Mouse (Mus musculus): ENCODE measurements at regions not wholly inside any gene's neighbourhood (a gene's known extent, or its start where the extent isn't known, plus 50 kb on each side); places are given as distances from the start of the nearest gene placed in this dataset.

GRCm38 (mm10) chr2:117668137-117668536, 325.3 kb upstream of the Rasgrp1 start:
- peaks cover 3% of the 10 kb centered on the region; the same call in 1 of the 2 replicates for H3K4me1 ChIP-seq
- H3K27me3 ChIP-seq: no peaks in the 10 kb centered on the region
- no peak for ATAC-seq (ENCODE audit: insufficient number of reproducible peaks, insufficient read depth, low FRiP score, low TSS enrichment)
- H3K36me3 ChIP-seq: no peaks in the 10 kb centered on the region
- no peak overlapping the region for H3K27ac ChIP-seq
- H3K4me2 ChIP-seq (replicated peaks): no peak overlapping the region
- H3K9me3 ChIP-seq: no peaks in the 10 kb centered on the region
- no peak overlapping the region for H3K9ac ChIP-seq
- no peak overlapping the region for H3K4me3 ChIP-seq

- Histone ChIP-seq H3K4me3 (no peak overlapping the region), H3K9me3 (no peaks in the 10 kb centered on the region), H3K4me2 (replicated peaks) (no peak overlapping the region), H3K4me1 (no peaks in the 10 kb centered on the region), H3K9ac (no peak overlapping the region), H3K27ac (no peak overlapping the region), H3K36me3 (no peaks in the 10 kb centered on the region), H3K27me3 (no peaks in the 10 kb centered on the region)
- ATAC-seq (ENCODE audit: insufficient number of reproducible peaks, insufficient read depth, low FRiP score, low TSS enrichment): no peak
- 76% methylated on average over 1 of the region's 1 CpGs for WGBS
Measured at GRCm38 (mm10) chr2:117674877-117675276, 332.1 kb upstream of the Rasgrp1 start.

GRCm38 (mm10) chr2:117678650-117679049, 335.8 kb upstream of the Rasgrp1 start:
- no peak for ATAC-seq (ENCODE audit: insufficient number of reproducible peaks, insufficient read depth, low FRiP score, low TSS enrichment)
- Histone ChIP-seq H3K9me3 (no peaks in the 10 kb centered on the region), H3K27me3 (no peaks in the 10 kb centered on the region), H3K4me3 (no peak overlapping the region), H3K27ac (no peak overlapping the region), H3K36me3 (no peaks in the 10 kb centered on the region), H3K4me2 (replicated peaks) (no peak overlapping the region), H3K9ac (no peak overlapping the region), H3K4me1 (no peaks in the 10 kb centered on the region)
- 64% methylated on average over 4 of the region's 4 CpGs for WGBS

- Histone ChIP-seq H3K9me3 (no peaks in the 10 kb centered on the region), H3K4me3 (no peak overlapping the region), H3K4me2 (replicated peaks) (no peak overlapping the region), H3K9ac (no peak overlapping the region), H3K27ac (no peak overlapping the region), H3K36me3 (no peaks in the 10 kb centered on the region), H3K4me1 (no peaks in the 10 kb centered on the region), H3K27me3 (no peaks in the 10 kb centered on the region)
- WGBS: 79% methylated on average over 4 of the region's 4 CpGs
- no peak for ATAC-seq (ENCODE audit: insufficient number of reproducible peaks, insufficient read depth, low FRiP score, low TSS enrichment)
Measured at GRCm38 (mm10) chr2:117685836-117686453, 343.1 kb upstream of the Rasgrp1 start.

- 72% methylated on average over 4 of the region's 4 CpGs for WGBS
- no peaks in the 10 kb centered on the region for H3K9me3 ChIP-seq
- no peaks in the 10 kb centered on the region for H3K4me1 ChIP-seq
- no peak for ATAC-seq (ENCODE audit: insufficient number of reproducible peaks, insufficient read depth, low FRiP score, low TSS enrichment)
- no peaks in the 10 kb centered on the region for H3K27me3 ChIP-seq
- H3K36me3 ChIP-seq: no peaks in the 10 kb centered on the region
- H3K4me3 ChIP-seq: no peak overlapping the region
- H3K4me2 ChIP-seq (replicated peaks): no peak overlapping the region
- H3K9ac ChIP-seq: no peak overlapping the region
- H3K27ac ChIP-seq: no peak overlapping the region
Measured at GRCm38 (mm10) chr2:117693537-117693936, 350.7 kb upstream of the Rasgrp1 start.

- no peak overlapping the region for H3K27ac ChIP-seq
Measured at GRCm38 (mm10) chr2:117710173-117710813, 367.5 kb upstream of the Rasgrp1 start.

GRCm38 (mm10) chr2:117724066-117724465, 381.3 kb upstream of the Rasgrp1 start:
- H3K4me3 ChIP-seq: no peak overlapping the region
- no peak overlapping the region for H3K27ac ChIP-seq
- 35% methylated on average over 4 of the region's 4 CpGs for WGBS
- no peaks in the 10 kb centered on the region for H3K36me3 ChIP-seq
- ATAC-seq (ENCODE audit: insufficient number of reproducible peaks, insufficient read depth, low FRiP score, low TSS enrichment): no peak
- H3K9ac ChIP-seq: no peak overlapping the region
- no peaks in the 10 kb centered on the region for H3K9me3 ChIP-seq
- no peaks in the 10 kb centered on the region for H3K27me3 ChIP-seq
- no peak overlapping the region for H3K4me2 ChIP-seq (replicated peaks)
- H3K4me1 ChIP-seq: peaks cover 9% of the 10 kb centered on the region; the same call in 1 of the 2 replicates

More at GRCm38 (mm10) chr2:117710173-117710813, 367.5 kb upstream of the Rasgrp1 start:
- no peak overlapping the region for H3K4me3 ChIP-seq
- H3K4me1 ChIP-seq: no peaks in the 10 kb centered on the region
- ATAC-seq (ENCODE audit: insufficient number of reproducible peaks, insufficient read depth, low FRiP score, low TSS enrichment): no peak
- no peak overlapping the region for H3K9ac ChIP-seq
- H3K4me2 ChIP-seq (replicated peaks): no peak overlapping the region
- no peaks in the 10 kb centered on the region for H3K36me3 ChIP-seq
- WGBS: 86% methylated on average over 7 of the region's 7 CpGs
- H3K27me3 ChIP-seq: no peaks in the 10 kb centered on the region
- no peaks in the 10 kb centered on the region for H3K9me3 ChIP-seq

GRCm38 (mm10) chr2:117731253-117731652, 380.4 kb upstream of the Thbs1 start:
- Histone ChIP-seq H3K4me1 (no peaks in the 10 kb centered on the region), H3K9ac (no peak overlapping the region), H3K27me3 (0 out of 2 replicates have a peak, but pooled peaks cover 5% of the 10 kb centered on the region), H3K4me2 (replicated peaks) (no peak overlapping the region), H3K4me3 (no peak overlapping the region), H3K27ac (no peak overlapping the region), H3K36me3 (no peaks in the 10 kb centered on the region), H3K9me3 (no peaks in the 10 kb centered on the region)
- 71% methylated on average over 2 of the region's 2 CpGs for WGBS
- ATAC-seq (ENCODE audit: insufficient number of reproducible peaks, insufficient read depth, low FRiP score, low TSS enrichment): no peak

- Histone ChIP-seq H3K4me1 (no peaks in the 10 kb centered on the region), H3K9ac (no peak overlapping the region), H3K36me3 (no peaks in the 10 kb centered on the region), H3K4me3 (no peak overlapping the region), H3K9me3 (no peaks in the 10 kb centered on the region), H3K4me2 (replicated peaks) (no peak overlapping the region), H3K27ac (no peak overlapping the region), H3K27me3 (no peaks in the 10 kb centered on the region)
- ATAC-seq (ENCODE audit: insufficient number of reproducible peaks, insufficient read depth, low FRiP score, low TSS enrichment): no peak
Measured at GRCm38 (mm10) chr2:117742413-117742812, 369.3 kb upstream of the Thbs1 start.

- H3K4me1 ChIP-seq: no peaks in the 10 kb centered on the region
- H3K36me3 ChIP-seq: no peaks in the 10 kb centered on the region
Measured at GRCm38 (mm10) chr2:117743901-117744300, 367.8 kb upstream of the Thbs1 start.

GRCm38 (mm10) chr2:117745767-117746166, 365.9 kb upstream of the Thbs1 start:
- H3K4me2 ChIP-seq (replicated peaks): no peak overlapping the region
- no peaks in the 10 kb centered on the region for H3K4me1 ChIP-seq
- no peak overlapping the region for H3K27ac ChIP-seq
- H3K27me3 ChIP-seq: no peaks in the 10 kb centered on the region
- H3K9ac ChIP-seq: no peak overlapping the region
- no peaks in the 10 kb centered on the region for H3K9me3 ChIP-seq
- WGBS: 66% methylated on average over 2 of the region's 2 CpGs
- H3K4me3 ChIP-seq: no peak overlapping the region
- H3K36me3 ChIP-seq: no peaks in the 10 kb centered on the region
- ATAC-seq (ENCODE audit: insufficient number of reproducible peaks, insufficient read depth, low FRiP score, low TSS enrichment): no peak

More at GRCm38 (mm10) chr2:117743901-117744300, 367.8 kb upstream of the Thbs1 start:
- Histone ChIP-seq H3K27ac (no peak overlapping the region), H3K4me2 (replicated peaks) (no peak overlapping the region), H3K9me3 (no peaks in the 10 kb centered on the region), H3K4me3 (no peak overlapping the region), H3K9ac (no peak overlapping the region), H3K27me3 (no peaks in the 10 kb centered on the region)
- 93% methylated on average over 1 of the region's 1 CpGs for WGBS
- ATAC-seq (ENCODE audit: insufficient number of reproducible peaks, insufficient read depth, low FRiP score, low TSS enrichment): no peak

- no peak overlapping the region for H3K4me3 ChIP-seq
- H3K27ac ChIP-seq: no peak overlapping the region
- no peaks in the 10 kb centered on the region for H3K27me3 ChIP-seq
- no peaks in the 10 kb centered on the region for H3K4me1 ChIP-seq
- H3K9ac ChIP-seq: no peak overlapping the region
- no peak for ATAC-seq (ENCODE audit: insufficient number of reproducible peaks, insufficient read depth, low FRiP score, low TSS enrichment)
- H3K4me2 ChIP-seq (replicated peaks): no peak overlapping the region
- H3K9me3 ChIP-seq: no peaks in the 10 kb centered on the region
- 83% methylated on average over 3 of the region's 3 CpGs for WGBS
- no peaks in the 10 kb centered on the region for H3K36me3 ChIP-seq
Measured at GRCm38 (mm10) chr2:117747136-117747535, 364.5 kb upstream of the Thbs1 start.

Measured in embryonic facial prominence, embryonic 12.5 days (tissue).